Mouse (Mus musculus): Measurements from ENCODE around the gene Zdhhc17.

Zdhhc17 gene

DNA sequence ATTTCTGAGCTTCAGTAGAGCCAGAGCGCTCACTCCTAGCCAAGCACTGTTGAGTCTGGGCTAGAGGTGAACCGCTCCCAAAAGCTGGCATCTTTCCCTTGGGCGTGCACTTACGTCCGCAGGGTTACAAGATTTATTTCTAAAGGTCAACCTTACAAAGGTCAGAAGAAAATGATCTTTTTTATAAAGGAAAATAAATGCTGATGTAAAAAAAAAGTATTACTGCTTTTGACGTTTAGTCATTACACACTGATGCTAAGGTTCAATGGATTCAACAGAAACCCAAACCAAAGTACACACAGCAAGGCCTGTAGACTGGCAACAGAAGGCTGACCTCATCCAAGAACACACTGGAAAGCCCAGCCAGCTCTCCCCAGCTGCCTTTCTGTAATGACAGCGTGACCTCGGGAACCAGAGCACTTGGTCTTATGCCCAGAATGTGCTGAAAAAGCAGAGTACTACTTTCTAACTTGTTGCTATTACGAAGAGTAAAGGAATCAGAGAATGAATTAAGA is 56.9 kb downstream of the Zdhhc17 start:
- no peak for DNase-seq (ENCODE audit: low spot score)

DNA sequence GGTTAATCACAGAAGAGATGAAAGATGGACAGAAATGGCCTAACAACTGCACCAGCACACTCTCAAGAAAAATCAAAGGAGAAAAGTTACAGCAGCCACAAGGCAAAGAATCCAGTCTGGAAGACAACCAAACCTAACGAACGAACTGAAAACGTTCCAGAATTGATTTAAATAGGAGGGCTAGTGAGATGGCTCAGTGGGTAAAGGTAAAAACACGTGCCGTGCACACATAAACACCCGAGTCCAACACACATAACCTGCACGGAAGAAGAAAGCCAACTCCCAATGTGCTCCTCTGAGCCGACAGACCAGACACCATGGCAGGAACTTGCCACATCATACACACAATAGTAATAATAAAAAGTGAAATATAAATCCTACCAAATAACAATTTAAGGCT is 57.7 kb downstream of the Zdhhc17 start:
- no peak for DNase-seq (ENCODE audit: low spot score)

DNA sequence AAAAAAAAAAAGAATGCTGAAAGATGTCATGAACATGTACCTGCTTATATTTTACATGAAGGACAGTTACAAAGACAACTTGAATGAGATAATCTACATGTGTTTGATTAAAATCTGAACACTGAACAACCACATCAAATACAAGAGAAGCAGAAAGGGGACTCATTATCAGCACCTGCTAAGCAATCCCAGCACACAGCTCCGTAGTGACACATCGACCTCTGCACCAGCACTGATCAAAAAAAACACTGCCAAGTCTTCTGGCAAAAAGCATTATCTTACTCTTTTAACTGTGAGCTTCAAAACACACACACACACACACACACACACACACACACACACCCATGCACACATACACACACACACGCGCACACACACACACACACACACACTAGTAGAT is 58.2 kb downstream of the Zdhhc17 start:
- no peak for DNase-seq (ENCODE audit: low spot score)

DNA sequence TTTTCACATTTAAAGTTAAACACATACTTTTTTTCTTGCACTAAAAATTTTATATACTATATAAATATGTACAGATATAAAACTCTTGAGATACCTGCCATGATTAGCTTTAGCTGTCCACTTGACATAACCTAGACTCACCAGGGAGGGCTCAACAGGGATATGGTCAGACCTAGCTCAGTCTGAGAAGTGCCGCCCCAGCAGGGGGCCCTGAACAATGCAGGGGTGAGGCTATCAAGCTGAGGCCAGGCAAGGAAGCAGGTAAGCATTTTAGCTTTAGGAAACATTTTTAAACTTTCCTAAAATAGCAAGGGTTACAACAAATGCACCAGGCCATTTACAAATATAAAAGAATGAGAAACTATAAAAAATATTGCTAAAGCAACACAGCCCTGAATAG is 58.8 kb downstream of the Zdhhc17 start:
- DNase-seq (ENCODE audit: low spot score) = no peak

DNA sequence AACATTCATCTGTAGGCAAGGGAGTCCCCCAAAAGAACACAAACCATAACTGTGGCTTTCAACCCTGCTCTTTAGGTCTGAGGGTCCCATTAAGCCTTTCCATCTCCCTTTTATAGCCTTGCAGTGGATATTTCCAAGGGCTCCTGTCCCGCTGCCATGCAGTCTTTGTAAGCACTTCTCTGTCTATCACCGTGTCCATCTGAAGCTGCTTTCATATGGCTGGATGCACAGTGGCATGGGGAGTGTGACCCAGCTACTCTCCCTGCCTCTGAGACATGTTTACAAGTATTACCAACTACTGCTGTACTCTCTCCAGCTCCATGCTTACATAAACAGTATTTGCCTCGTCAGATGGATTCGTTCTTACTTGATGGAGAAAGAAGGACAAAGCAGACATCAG is 62.4 kb downstream of the Zdhhc17 start:
- no peak for DNase-seq (ENCODE audit: low spot score)

DNA sequence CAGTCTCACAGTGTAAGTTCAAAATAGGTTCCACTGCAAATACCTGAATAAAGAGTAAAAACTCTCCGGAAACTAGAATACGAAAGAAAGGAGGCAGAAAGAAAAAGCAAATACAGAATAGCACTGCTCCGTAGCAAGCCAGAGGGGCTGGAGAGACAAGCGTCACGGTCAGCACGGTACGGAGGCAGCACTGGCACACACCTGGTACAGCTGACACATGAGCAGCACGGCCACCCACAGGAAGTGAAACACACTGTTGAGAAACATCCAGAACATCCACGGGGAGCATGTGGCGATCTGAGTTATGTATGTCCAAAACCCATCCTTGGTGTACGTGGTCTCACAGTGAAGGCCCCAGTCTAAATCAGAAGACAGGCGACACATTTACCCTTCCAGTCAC is 64.0 kb downstream of the Zdhhc17 start:
- DNase-seq (ENCODE audit: low spot score) = no peak

DNA sequence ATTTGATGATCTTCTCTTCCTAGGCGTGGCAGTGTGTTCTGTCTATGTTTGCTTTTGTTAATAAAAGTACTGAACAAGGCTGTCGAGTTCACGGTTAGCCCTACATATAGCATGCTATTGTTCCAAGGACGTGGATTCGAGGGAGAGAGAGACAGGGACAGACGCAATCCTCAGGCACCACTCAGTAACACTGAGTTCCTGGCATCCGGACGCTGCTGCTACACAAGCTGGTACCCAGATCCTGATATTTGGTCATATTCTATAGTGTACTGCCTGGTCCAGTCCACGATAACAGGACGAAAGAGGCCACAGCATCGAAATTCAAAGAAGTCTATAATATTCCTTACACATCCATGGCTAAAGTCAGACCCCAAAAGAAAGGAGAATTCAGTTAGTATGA is 65.8 kb downstream of the Zdhhc17 start:
- DNase-seq (ENCODE audit: low spot score) = no peak

DNA sequence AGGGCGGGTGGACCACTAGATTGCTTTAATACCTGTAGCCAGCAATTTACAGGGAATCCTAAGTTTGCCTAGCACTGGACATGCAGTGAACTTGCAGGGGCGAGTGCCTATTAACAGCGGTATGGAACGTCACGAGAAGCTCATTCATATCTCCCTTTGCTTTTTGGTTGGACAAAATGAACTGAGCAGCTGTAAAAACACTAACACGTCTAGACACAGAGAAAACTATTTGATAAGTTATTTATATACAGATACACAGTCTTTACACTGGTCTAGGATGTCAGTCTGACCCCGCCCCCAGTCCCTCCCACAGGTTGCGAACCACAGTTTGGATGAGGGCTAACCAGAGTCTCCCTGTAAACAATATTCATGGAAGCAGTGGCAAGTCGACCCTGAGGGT is 67.1 kb downstream of the Zdhhc17 start:
- no peak for DNase-seq (ENCODE audit: low spot score)

DNA sequence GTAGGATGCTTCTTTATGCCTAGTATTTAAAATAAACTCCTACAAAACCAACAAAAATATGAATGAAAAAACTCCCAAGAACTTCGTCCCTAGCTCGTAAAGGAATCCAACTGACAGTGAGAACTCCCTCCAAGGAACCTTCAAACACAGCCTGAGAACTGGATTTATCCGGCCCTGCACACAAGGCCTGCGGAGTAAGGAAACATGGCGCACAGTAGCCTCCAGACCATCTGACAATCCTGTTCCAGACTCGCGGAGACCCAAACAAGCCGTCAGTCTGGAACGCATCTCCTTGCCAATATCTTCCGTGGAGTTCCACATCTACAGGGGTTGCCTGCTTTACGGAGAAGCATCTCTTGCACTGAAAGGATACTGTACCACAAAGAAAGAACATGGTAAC is 68.0 kb downstream of the Zdhhc17 start:
- no peak for DNase-seq (ENCODE audit: low spot score)

DNA sequence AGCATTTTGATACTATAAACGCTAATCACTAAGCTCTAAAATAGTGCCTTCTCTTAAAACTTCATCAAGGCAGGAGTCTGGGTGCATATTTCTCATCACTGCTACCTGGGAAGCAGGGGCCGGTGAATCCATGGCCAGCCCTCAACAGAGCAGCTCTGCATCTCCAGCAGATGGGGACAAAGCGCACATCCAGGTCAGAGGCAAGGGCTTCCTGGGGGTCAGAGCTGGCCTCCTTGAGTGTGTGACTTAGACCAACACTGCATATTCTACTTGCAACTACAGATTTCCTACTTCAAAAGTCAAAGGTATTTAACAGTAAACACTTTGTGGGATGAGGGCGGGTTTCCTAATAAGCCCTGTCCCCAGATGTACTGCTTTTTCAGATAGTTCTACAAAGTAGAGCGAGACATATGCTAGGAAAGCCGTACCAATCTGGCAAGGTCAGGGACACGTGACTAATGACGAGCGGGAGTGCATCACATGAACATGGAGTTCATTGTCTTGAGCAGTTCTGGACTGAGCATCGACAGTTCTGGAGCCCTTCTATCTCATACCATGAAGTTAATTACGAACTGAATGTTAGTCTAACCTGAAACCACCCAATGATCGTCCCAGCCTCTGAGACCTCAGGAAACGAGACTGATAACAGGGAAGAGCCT is 69.1 kb downstream of the Zdhhc17 start:
- DNase-seq (ENCODE audit: low spot score) = no peak

DNA sequence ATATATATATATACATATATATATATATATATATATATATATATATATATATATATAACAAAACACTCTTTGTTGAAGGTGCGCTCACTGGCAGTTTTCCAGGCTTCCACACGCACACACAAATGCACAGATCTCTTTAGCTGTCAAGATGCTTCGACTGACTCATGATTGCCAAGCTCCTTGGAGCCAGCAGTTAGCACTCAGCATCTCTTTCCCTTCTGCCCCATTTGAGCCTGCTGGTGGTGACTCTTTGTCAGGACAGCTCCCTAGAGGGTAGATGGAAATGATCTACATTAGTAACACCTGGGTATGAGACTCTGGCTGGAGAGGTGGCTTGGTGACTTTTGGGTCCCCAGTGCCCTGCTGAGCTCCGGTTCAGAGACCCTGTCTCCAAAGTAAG is 70.2 kb downstream of the Zdhhc17 start:
- DNase-seq (ENCODE audit: low spot score) = no peak

DNA sequence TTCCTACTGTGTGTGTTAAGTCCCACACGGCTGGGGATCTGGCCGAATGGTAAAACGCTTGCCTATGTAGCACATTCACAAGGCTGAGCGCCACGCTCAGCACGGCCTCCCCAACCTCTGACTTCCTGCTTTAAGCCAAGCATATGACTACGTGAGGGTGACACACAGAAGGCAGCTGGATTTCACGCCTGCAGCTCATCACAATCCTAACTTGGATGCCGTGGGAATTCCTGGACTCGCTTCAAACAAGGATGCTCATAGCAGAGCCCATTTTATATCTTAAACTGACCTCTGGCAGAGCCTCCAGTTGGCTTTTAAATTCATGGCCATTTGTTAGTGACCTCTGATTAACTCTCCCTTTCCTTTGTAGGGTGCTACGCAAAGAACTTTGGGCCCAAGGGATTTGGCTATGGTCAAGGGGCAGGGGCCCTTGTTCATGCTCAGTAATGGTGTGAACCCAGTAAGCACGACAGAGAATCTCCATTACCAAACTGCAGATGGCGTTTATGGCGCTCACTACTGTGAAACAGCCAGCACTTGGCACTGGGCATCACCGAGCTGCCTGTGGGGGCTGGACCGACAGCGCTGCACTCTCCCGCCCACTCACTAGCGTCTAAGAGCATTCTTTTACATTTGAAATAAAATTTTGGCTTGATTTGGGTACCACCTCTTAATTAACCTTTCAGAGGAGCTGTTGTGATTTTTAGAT is 70.9 kb downstream of the Zdhhc17 start:
- DNase-seq (ENCODE audit: low spot score) = no peak

DNA sequence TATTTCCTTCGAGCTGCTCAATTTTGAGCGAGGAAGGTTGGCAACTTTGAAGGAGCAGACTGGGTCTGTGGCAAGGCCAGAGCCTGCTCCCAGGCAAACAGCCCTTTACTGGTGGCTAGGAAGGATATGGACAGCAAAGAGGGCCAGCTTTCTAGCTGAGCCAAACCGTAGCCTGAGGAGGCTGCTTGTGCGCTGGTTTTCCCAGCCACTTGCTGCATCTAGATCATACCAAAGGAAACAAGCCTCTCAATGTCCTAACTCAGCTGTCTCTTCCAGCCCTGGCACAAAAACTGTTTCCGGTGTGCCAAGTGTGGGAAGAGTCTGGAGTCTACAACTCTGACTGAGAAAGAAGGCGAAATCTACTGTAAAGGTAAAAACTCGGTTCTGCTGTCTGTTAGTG is 71.6 kb downstream of the Zdhhc17 start:
- DNase-seq (ENCODE audit: low spot score) = no peak

DNA sequence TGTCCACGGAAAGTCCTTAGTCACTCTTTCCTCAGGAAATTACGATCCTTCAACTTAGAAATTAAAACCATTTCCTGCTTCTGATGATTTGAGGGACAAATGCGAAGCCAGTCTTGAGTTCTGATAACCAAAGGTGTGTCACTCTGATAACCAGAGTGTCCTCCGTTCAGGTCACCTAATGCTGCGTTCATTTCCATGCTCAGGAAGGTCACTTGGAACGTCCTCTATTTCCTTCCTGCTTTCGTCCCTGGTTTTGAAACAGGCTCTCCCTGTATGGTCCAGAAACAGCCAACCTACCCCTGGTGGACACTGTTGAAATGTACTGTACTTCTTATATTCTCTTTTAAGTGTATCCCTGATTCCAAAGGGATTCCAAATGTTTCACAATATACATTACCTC is 74.3 kb downstream of the Zdhhc17 start:
- no peak for DNase-seq (ENCODE audit: low spot score)

DNA sequence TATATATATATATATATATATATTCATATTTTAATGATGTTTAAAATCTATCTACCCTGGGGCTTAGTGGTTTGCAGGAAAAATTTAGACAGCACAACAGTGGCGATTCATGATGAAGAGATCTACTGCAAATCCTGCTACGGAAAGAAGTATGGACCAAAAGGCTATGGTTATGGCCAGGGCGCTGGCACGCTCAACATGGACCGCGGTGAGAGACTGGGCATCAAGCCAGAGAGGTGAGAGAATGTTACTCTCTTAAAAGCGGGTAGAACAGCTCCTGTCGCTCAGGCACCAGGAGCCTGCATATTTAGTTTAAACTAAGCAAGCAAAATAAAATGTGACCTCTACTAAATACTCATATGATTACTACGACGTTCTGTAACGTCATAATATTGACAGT is 74.9 kb downstream of the Zdhhc17 start:
- DNase-seq (ENCODE audit: low spot score) = no peak

DNA sequence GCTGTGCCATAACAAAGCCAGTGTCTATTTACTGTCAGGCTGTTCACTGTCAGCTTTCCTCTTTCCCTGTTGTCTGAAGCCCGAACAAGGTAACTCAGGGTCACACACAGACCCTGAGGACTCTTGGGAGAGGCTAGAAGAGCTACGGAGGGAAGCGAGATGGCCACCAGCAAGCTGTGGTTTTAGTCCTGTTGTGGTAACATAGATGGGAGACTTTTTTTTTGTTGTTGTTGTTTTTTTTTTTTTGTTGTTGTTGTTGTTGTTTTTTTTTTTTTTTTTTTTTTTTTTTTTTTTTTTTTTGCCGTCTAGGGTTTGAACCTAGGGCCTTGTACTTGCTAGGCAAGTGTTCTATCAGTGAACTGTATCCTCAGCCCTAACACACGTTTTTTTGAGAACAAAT is 76.4 kb downstream of the Zdhhc17 start:
- no peak for DNase-seq (ENCODE audit: low spot score)

DNA sequence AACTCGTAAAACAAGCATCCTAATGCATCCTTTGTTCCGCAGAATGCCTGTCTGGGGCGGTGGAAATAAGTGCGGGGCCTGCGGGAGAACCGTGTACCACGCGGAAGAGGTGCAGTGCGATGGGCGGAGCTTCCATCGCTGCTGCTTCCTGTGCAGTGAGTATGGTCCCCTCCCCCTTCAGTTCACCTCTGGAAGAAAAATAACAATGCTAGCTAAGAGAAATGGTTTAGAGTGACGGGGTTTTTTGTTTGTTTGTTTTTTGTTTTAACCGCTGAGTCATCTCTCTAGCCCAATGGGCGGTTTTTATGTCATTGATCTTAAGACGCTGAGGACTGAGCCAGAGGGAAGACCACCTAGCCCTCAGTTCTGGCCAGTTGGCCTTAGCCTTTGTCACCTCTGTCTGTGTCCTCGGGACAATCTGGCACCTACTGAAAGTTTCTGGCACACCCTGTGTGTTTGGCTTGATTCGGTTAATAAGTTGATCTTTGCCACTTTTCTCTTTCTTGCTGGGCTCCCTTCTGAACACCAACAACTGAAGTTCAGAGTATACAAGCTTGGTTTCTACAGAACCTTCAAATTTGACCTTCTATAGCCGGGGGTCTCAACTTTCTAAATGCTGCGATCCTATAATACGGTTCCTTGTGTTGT is 77.9 kb downstream of the Zdhhc17 start:
- DNase-seq (ENCODE audit: low spot score) = no peak

DNA sequence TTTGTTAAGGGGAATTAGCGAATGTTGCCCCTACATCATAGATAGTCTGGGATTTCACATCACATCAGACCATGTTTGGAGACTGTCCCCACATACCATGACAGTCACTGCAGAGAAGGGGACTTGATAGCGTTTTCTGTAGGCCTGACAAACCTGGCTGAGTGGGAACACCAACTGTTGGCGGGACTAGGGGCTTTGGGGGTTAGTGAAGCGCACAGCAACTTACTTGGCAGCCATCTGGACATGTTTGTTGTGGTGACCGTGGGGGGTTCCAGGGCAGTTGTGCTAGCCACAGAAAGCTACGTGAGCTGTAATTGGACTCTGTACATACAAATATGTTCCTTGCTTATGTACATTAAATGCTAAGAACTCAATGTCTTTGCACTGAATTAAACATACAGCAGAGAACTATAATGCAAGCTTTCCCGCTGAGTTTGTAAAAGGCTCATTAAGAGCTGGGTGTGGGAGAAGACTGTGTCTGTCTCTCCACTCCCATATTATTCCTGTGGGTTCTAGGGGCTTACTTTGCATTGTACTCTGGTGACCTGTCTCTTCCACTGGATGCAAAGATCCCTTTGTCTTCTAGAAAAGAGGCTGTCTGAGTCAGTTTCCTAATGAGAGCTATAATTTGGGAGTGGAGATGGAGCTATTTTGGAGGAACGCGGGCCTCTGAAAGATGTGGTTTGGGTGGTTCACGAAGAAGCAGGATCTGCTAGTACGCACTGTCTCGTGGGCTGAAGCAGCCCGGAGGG is 78.6 kb downstream of the Zdhhc17 start:
- DNase-seq (ENCODE audit: low spot score) = no peak

DNA sequence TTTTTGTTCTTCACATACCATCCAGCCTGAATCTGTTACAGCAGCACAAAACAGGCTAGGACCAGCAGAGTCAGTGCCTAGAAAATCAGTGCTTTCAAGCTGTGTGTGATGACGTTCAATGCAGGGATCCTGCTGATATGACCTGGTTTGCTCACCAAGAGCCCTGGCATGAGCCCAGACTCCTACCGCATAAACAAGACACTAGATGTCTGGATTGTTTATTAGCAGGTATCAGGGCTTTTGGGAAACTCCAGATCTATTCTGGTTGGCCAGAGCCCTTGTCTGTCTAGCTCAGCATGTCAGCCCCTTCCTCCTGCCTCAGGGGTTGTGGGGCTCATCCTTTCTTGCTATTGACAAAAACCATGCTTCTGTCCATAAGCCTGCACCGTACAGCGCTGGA is 80.2 kb downstream of the Zdhhc17 start:
- no peak for DNase-seq (ENCODE audit: low spot score)

DNA sequence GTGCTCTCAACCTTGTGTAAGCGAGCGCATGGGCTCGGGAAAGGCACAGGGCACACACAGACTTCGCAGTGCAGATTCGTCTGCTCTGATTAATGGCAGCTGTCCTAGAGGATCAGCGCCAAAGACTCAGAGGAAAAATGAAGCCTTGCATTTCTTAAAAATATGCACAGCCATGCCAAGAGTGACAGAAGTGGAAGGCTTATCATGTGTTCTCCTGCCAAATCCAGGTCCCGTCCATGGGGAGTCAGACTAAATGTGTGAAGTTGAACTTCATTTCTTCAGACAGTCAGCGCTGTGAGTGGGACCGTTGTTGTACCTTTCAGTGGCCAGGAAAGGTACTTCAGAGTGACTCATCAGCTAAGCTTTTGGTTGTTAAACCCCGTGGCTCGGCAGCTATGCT is 82.4 kb downstream of the Zdhhc17 start:
- no peak for DNase-seq (ENCODE audit: low spot score)

DNA sequence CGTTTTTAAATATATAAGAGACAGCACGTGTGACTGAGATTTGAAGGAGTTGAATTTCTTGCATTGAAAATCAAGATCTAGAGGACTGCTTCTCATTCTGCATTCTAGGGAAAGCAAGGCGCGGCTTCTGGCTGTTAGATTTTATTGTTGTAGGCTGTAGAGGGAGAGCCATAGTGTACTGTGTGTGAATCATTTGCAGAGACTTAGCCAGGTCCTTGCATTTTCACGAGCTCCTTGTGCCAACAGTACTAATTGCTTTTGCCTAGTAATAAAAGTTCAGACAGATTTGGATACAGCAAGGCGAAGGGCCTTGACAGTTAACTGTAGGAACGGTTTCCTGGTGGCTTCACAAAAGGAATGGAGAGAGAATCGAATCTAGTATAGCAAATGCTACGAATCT is 87.3 kb downstream of the Zdhhc17 start:
- DNase-seq (ENCODE audit: low spot score) = no peak

DNA sequence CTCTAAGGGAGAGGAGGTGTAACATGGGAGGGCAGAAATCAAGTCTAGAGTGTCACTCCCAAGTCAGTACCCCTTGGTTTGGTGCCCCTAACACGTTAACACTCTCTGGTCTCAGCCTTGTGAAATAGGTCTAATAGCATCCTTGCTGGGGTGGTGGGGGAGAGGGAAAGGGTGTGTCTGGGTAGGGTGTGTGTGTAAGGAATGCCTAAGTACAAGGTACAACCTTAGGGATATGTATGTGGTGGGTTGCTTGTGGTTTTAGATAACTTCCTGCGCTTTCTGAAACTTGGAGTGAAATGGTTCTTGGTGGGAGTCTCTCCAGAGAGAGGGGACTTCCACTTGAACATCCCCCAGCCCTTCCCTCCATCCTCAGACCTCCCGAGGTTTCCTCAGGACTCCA is 88.0 kb downstream of the Zdhhc17 start:
- DNase-seq (ENCODE audit: low spot score) = no peak
